Mouse (Mus musculus) urinary bladder, postnatal 10 days (tissue): Measurements from ENCODE around the gene Celsr2.

Experiments
- DNase-seq: peaks from one replicate; pipeline ENCODE4 v3.0.0; 2022; ENCODE audit warnings: low spot score

The Celsr2 gene

DNA sequence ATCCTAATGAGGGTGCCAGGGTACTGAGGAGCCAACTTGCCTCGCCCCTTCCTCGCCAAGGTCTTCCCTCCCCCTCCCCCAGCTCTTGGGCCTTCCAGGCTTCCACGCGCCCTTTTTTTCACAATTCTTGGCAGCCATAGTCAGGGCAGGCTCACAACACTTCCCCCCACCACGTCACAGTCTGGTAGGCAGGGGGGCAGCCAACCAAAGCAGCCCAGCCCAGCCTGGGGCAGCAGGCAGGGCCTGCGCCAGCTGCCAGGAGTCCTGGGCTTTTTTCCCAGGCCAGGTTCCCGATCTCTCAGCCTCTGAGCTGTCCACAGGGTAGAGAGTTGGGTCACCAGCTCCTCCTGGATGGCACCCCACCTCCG lies 3.6 kb downstream of the Celsr2 start:
- no peak for DNase-seq

DNA sequence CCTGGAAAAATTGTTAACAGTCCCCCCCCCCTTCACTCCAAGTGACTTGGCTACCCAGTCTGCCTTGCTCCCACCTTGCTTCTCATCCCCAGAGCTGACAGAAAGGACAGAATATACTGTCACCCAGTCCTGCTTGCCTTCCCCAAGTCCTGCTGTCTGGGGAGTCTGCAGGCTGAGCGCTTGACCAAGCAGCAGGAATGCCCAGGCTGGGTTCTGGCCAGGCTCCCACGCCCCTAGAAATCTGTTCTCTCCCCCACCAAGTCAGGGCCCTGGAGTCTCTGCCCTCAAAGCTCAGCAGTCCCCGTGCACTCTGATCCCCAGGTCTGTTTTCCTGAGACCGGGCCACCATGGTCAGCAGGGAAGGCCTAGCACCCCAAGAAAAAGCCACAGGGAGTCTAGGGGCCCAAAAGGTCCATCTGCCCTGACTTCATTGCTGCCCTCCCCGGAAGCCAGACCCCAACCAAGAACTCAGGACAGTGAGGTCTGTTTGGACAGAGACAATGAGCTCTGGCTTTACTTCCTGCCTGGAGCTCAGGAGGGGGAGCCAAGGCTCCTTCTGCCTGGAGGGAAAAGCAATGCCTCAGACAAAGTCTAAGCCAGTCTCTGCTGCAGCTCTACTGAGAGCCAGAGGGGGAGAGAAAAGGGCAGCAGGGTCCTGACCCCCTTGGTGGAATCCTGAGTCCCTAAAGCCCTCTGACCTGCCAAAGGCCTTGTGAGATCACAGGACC lies 4.2 kb downstream of the Celsr2 start:
- no peak for DNase-seq

DNA sequence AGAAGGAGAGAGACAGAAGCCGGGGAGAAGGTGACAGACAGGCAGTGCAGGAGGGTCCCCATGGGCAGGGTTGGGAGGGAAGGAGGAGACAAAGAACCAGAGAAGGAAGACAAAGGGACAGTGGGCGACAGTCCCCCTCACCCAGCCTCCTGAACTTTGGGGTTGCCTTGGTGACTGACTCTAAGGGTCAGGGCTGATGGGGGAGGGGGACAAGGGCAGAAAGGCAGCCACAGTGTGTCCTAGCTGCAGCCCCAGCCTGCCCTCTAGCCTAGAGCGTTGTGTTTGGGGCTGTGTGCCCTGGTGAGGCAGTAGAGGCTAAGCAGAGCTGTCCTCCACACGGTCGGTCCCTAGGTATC lies 5.0 kb downstream of the Celsr2 start:
- no peak for DNase-seq

- DNase-seq, result no peak
Observed at GRCm38 (mm10) chr3:108409656-108410358, 5.5 kb downstream of the Celsr2 start.

- DNase-seq, result no peak
Observed at GRCm38 (mm10) chr3:108408517-108409008, 6.8 kb downstream of the Celsr2 start.

DNA sequence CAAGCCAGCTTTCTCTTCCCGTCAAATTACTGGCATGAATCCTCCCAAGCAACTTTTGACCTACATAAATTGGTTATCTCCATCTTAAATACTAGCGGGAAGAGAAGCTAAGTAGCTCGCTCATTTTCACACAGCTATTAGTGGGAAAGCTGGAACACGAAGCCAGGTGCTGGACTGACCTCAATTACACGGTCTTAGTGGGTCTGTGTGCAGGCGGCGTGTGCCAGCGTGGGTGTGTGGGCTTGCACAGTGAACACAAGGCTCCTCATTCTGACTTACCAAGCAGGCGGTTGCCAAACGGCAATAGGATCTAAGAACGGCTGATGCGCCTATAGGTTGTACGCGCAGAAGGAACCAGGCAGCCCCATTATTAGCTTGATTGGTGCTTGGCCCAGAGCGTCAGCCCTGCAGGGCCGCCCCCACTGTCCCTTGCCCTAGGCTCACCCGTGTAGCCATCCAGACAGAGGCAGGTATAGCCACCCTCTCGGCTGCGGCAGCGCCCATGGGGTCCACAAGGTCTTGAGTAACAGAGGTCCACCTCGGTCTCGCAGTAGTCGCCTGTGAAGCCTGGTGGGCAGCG lies 9.0 kb downstream of the Celsr2 start:
- DNase-seq, result no peak

DNA sequence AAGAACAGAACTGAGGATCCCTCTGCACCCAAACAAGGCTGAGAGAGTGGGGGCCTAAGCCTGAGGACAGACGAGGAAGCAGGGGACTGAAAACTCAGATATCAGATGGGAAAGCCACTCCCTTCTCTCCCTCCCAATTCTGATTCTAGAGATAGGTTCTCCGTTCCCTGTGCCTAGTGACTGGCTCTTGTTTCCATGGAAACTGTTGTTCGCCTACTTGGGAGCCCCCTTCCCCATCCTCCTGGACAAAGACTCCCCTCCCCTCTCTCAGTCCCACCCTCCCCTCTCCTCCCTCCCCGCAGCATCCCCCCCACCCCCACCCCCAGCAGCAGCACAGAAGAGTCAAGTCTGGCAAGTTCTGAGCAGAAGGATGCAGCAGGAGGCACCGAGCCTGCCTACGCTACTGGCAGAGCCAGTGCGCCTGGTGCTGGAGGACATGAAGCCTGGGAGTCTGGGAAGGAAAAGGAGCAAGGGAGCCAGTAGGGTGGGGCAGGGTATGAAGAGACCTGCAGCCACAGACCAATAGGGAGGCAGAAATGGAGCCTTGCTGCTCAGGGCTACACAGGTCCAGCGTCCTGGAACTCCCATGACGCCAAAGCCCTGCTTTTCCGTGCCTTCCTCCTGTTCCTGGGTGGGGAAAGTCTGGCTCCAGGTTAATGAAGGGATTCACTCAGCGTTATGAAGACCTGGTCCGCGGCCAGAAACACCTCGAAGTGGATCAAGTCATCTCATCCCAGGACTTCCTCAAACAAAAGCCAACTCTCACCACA lies 9.6 kb downstream of the Celsr2 start:
- DNase-seq, result no peak

GRCm38 (mm10) chr3:108402528-108402920 lies 12.8 kb downstream of the Celsr2 start:
- no peak for DNase-seq

DNA sequence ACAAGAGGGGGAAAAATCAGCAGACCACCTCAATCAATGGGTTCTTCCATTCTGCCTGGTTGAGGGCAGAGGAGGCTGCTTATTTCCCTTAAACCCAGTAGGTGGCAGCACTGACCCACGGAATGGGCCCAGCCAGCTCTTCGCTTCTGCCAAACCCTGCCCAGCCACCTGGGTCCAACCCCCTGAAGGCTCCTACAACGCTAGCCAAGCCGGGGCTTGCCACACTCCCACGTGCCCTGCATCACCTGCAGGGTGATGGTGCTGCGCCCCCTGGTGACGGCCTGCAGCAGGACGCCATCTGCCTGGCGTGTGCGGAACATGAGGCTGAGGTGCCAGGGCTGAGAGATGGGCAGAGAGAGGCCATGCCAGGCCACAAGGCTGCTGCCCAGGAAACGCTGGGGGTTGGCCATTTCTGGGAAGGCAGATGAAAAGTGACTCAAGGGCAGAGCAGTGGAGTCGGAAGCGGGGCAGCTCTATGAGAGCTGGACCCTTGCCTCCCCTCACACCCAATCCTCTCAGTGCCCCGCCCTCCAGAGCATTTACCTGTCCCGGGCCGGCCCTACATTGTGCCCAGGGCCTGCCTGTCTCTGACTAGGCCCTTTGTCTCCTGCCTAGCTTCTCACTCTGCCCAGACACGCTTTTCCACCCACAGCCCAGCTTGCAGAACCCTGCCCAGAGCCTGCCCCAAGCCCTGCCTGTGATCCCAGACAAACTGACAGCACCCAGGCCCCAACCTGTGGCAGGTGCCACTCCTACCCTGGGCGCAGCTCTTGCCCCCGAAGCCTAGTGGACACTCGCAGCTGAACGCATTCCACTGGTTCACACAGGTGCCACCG lies 13.4 kb downstream of the Celsr2 start:
- peak; percentile 78 for DNase-seq

DNA sequence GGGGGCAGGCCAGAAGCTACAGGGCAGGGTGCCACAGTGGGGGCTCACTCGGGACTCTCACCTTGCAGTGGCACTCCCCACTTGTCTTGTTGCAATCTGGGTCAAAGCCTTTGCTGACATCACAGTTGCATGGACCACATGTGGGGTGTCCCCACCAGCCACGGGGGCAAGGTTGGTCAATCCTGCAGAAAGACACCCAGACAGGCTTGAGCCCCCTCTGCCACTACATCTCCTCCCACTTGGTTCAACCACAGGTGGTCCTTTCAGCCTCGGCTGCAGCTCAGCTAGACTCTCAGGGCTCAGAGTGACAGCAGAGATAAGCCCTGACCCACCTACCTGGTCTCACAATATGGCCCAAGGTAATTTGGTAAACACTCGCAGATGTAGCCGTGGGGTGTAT lies 14.9 kb downstream of the Celsr2 start:
- no peak for DNase-seq

GRCm38 (mm10) chr3:108398281-108398680 lies 17.1 kb downstream of the Celsr2 start:
- DNase-seq, result no peak

DNA sequence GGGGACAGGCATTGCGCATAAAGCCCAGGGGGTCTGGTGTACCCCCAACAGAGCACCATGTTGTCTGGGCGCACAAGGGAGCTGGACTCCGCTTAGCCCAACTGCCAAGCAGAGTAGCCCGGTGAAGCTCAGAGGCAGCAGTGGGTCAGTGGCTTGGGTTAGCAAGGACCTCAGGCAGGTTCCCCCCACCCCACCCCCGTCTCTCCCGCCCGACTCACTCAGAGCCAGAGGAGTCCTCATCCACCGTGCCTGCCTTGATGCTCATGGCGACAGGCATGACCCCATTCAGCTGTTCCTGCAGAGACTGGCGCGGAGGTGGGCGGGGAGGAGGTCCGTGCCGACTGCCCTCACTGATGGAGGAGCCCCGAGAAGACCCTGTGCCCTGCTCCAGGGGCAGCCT lies 22.6 kb downstream of the Celsr2 start:
- DNase-seq, result no peak

DNA sequence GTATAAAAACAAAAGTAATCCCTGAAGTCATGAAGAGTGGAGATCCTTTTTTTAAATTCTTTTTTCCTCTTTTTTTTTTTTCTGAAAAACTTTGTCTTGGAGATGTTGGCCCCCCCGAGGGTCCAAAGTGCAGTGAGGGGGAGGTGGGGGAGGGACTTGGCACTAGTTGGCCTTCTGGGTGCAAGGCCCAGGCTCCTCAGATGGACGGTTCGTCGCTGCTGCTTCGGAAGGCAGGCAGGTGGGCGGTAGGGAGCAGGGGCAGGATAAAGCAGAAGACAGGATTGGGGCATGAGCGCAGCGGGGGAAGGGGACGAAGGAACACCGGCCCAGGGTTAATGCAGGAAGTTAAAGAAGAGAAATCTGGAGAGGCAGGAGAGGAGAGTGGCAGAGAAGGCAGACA lies 23.1 kb downstream of the Celsr2 start:
- no peak for DNase-seq

GRCm38 (mm10) chr3:108389111-108389545 lies 26.2 kb downstream of the Celsr2 start:
- DNase-seq, result peak; percentile 93

- no peak for DNase-seq
Observed at GRCm38 (mm10) chr3:108386186-108386585, 29.2 kb downstream of the Celsr2 start.

- DNase-seq, result no peak
Observed at GRCm38 (mm10) chr3:108384425-108384824, 30.9 kb downstream of the Celsr2 start.

- no peak for DNase-seq
Observed at GRCm38 (mm10) chr3:108383485-108384354, 31.6 kb downstream of the Celsr2 start, which contains the start of gene Psrc1. Gene Psrc1, plus strand, starts transcription at chr3:108383839.

GRCm38 (mm10) chr3:108381945-108382875 lies 33.1 kb downstream of the Celsr2 start:
- DNase-seq, result no peak

GRCm38 (mm10) chr3:108380695-108381094 lies 34.7 kb downstream of the Celsr2 start:
- no peak for DNase-seq
